Mouse (Mus musculus) heart, postnatal 25 days (tissue): ENCODE results near the gene Lztr1. TPM values are rescaled to one million over a fixed set of nuclear protein-coding genes. Genes with fewer than 3 reads are reported as not detected.
"Not testable (repeated sequence)": the region's sequence is repeated elsewhere in the genome, so short reads cannot be mapped to it uniquely, and the experiment has no call there.

Source experiments
- DNase-seq: peaks from one replicate; pipeline ENCODE4 v3.0.0; 2022; ENCODE audit warnings: low spot score
- intact Hi-C: fragments of 180-260 bp; cut with DNase I; formaldehyde crosslinking; loops from one replicate; pipeline ENCODE4 v1.15.1; 2025
- total RNA-seq, 2 experiments: library from RNA; stranded (reverse); gene quantifications; 2 replicates each; pipeline ENCODE4 v1.2.3; 2021

Gene Lztr1
- total RNA-seq, 2 experiments from 2014 or later = 34.3 to 35.0 TPM

- DNase-seq = no peak
- intact Hi-C loops = loop anchor here (10.0 kb wide), 1 partner anchor 262 kb away; no protein-coding TSS in a partner anchor
Observed at GRCm38 (mm10) chr16:17552837-17553236, 44.3 kb downstream of the Lztr1 start.

DNA sequence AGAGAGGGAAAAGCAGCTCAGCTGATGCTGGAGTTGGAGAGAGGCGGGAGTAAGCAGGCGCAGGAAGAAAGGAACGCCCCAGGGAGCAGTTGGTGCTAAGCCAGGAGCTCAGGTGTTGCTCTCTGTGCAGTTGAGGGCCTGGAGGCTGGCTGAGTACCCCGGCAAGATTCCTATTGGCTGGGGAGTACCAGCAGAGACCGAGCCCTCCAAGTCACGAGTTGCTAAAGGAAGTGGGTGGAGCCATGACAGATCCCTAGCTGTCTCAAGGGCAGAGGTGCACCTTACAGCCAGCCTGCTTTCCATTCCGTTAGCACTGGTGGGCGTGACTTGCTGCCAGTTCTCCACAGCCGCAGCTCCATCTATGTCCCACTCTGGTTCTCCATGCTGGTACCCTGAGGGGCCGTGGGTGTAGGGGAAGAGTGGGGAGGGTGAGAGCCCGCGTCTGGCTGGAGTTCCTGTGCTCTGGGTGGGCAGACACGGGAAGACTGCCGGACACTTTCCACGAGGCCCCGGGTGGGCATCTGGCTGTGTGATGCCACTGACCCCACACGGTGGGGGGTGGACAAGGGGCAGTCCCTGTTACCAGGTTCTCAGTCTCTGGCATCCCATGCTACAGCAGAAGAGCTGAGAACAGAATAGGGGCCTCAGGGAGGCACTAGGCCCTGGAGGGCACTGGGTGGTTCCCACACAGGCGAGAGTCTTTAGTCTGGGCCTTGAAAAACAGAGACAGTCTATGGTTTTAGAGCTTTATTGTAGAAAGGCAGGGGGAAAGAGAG is 45.6 kb downstream of the Lztr1 start:
- DNase-seq = no peak
- intact Hi-C loops = loop anchor here (10.0 kb wide), 1 partner anchor 261 kb away; no protein-coding TSS in a partner anchor

- intact Hi-C loops = loop anchor here (10.0 kb wide), 1 partner anchor 260 kb away; no protein-coding TSS in a partner anchor
- DNase-seq = not testable (repeated sequence)
Observed at GRCm38 (mm10) chr16:17554702-17555101, 46.2 kb downstream of the Lztr1 start.

DNA sequence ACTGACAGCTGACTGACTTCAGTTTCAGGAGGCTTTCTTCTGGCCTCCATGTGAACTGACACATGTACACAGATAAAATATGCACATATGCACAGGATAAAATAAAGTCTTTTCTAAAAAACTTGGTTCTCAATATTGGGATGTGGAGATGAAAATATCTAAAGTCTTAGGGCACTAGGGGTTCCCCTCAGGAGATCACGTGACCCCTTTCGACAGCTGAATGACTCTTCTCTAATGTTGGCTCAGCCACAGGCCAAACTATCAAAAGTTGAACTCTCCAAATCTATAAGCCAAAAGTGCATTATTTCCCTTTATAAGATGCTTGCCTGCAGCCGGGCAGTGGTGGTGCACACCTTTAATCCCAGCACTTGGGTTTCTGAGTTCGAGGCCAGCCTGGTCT is 47.7 kb downstream of the Lztr1 start:
- intact Hi-C loops = loop anchor here (10.0 kb wide), 1 partner anchor 259 kb away; no protein-coding TSS in a partner anchor
- DNase-seq = no peak

DNA sequence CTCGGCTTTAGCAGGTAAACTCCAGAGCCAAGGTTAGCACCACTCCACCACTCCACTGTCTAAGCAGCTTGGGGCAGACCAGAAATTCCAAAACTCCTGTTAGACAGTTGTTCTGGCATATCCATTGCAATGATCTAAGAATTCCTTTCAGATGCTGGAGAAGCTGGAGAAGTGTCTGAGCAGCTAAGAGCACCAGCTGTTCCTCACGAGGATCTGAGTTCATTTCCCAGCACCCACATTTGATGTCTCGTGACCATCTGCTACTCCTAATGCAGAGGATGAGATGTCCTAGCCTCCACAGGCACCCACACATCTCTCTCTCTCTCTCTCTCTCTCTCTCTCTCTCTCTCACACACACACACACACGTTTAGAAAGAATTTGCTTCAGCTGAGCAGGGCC is 48.4 kb downstream of the Lztr1 start:
- DNase-seq = no peak
- intact Hi-C loops = loop anchor here (10.0 kb wide), 1 partner anchor 258 kb away; no protein-coding TSS in a partner anchor

GRCm38 (mm10) chr16:17557947-17558480 is 49.5 kb downstream of the Lztr1 start:
- intact Hi-C loops = loop anchor here (1.0 to 10.0 kb wide), 2 partner anchors 56 to 257 kb away; no protein-coding TSS in a partner anchor
- no peak for DNase-seq

- DNase-seq = no peak
- intact Hi-C loops = loop anchor here (1.0 to 10.0 kb wide), 2 partner anchors 55 to 256 kb away; no protein-coding TSS in a partner anchor
Observed at GRCm38 (mm10) chr16:17558811-17559210, 50.3 kb downstream of the Lztr1 start.

GRCm38 (mm10) chr16:17559396-17560027 is 51.0 kb downstream of the Lztr1 start:
- intact Hi-C loops = loop anchor here (10.0 kb wide), 1 partner anchor 255 kb away; no protein-coding TSS in a partner anchor
- no peak for DNase-seq

GRCm38 (mm10) chr16:17561128-17561750 is 52.8 kb downstream of the Lztr1 start, which contains the start of gene Lrrc74b:
Lrrc74b (minus strand) TSS chr16:17561247.
- intact Hi-C loops = no loop called here
- peak; percentile 40 for DNase-seq

DNA sequence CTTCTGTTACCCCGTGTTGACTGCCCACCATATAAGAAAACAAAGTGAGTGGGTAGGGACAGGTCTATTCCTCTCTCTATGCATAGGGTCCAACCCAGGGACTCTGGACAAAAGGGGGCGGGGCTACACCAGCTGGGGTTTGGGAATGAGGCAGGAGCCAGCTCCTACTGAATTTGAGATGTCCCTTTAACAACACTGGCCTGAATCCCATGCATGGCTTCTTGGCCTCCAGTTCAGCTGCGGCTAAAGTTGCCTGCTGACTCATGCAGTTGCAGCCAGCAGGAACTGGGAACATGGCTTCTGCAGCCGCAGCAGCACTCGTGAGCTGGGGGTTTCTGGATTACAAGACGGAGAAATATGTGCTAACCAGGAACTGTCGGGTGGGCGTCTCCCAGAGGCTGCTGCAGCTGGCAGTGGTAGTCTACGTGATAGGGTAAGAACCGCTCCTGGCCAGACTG is 53.3 kb downstream of the Lztr1 start, which contains the start of gene P2rx6:
Gene P2rx6, plus strand, starts transcription at position 135 of the 458 bp plus-strand sequence.
- intact Hi-C loops = no loop called here
- peak; percentile 29 for DNase-seq

- intact Hi-C loops = no loop called here
- DNase-seq = no peak
Observed at GRCm38 (mm10) chr16:17563580-17563979, 55.1 kb downstream of the Lztr1 start.

- intact Hi-C loops = no loop called here
- DNase-seq = no peak
Observed at GRCm38 (mm10) chr16:17564221-17564620, 55.7 kb downstream of the Lztr1 start.

DNA sequence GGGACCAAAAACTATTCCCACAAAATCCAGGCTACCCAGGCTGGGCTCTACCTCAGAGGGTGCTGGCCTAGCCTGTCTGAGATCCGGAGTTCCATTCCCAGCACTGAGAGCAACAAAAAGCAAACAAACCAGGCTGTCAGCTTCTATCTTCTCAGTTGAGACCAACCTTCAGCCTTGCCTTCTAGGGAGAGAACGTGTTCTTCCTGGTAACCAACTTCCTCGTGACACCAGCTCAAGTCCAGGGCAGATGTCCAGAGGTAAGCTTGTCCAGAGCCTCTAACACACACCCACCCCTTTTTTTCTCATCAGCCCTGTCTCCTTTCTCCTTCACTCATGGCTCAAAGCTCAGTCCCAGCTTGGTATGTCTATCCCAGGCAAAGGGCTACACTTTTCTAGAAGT is 56.3 kb downstream of the Lztr1 start:
- DNase-seq = no peak
- intact Hi-C loops = no loop called here

GRCm38 (mm10) chr16:17566186-17566585 is 57.7 kb downstream of the Lztr1 start:
- no peak for DNase-seq
- intact Hi-C loops = no loop called here

Other genes with a start within 250 kb of the Lztr1 start
- gene Tmem191c, start 232.6 kb upstream of the Lztr1 start, total RNA-seq = 1 to 10 TPM; 2.0 to 2.7 TPM
- 1 to 10 TPM; 2.0 TPM for gene Serpind1, start 177.3 kb upstream of the Lztr1 start, total RNA-seq
- gene Snap29, start 102.7 kb upstream of the Lztr1 start, total RNA-seq = 10 to 100 TPM; 14.9 to 16.9 TPM
- gene Pi4ka, start 102.4 kb upstream of the Lztr1 start, total RNA-seq = 10 to 100 TPM; 53.2 to 56.3 TPM
- 10 to 100 TPM; 25.3 to 29.3 TPM for gene Crkl, start 56.7 kb upstream of the Lztr1 start, total RNA-seq
- gene Aifm3, start 19.1 kb upstream of the Lztr1 start, total RNA-seq = under 1 TPM in 1 of 2 experiments, not detected in 1; 0.28 TPM
- 10 to 100 TPM; 13.1 to 14.7 TPM for gene Thap7, start 22.4 kb downstream of the Lztr1 start, total RNA-seq
- under 1 TPM in 1 of 2 experiments, not detected in 1; 0.17 TPM for gene Lrrc74b, start 52.6 kb downstream of the Lztr1 start, total RNA-seq
- gene P2rx6, start 53.2 kb downstream of the Lztr1 start, total RNA-seq = under 1 TPM; 0.50 to 0.83 TPM
- 1 to 10 TPM; 1.4 to 2.3 TPM for gene Slc7a4, start 74.5 kb downstream of the Lztr1 start, total RNA-seq
- gene Smpd4, start 110.7 kb downstream of the Lztr1 start, total RNA-seq = 10 to 100 TPM; 18.3 to 20.7 TPM
- under 1 TPM in 1 of 2 experiments, not detected in 1; 0.36 TPM for gene Ccdc74a, start 137.8 kb downstream of the Lztr1 start, total RNA-seq
- gene Med15, start 224.2 kb downstream of the Lztr1 start, total RNA-seq = 10 to 100 TPM; 24.5 to 26.6 TPM